Mouse (Mus musculus): Measurements from ENCODE around the gene Cep112. TPM values are rescaled to one million over a fixed set of nuclear protein-coding genes. Genes with fewer than 3 reads are reported as not detected.

Cep112 gene
- polyA plus RNA-seq, 1 experiment, result 0.07 TPM

DNA sequence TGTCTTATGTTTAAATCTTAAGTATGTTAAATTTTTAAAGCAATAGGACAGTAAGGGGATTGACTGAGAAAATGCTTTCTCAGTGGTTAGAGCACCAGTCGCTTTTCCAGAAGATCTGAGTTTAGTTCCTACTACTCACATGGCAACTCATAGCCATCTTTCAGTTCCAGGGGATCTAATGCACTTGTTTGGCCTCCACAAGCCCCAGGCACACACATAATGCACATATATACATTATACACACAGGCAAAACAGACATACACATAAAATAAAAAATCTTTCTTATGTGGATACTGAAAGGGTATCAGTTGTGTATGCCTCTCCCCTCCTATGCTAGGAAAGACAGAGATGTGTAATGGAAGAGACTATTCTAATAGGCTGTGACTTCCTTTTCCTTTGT, 426.8 kb downstream of the Cep112 start:
- Histone ChIP-seq H3K27ac (ENCODE audit: control insufficient read depth, insufficient read depth, low read length) (no peak overlapping the region), H3K36me3 (ENCODE audit: control insufficient read depth, insufficient read depth, low read length) (no peaks in the 10 kb centered on the region), H3K4me3 (ENCODE audit: control insufficient read depth, insufficient read depth, low read length) (no peak overlapping the region), H3K4me1 (replicated peaks; ENCODE audit: control insufficient read depth, insufficient read depth, low read length) (no peaks in the 10 kb centered on the region), H3K27me3 (ENCODE audit: control insufficient read depth, insufficient read depth, low read length) (no peaks in the 10 kb centered on the region)
- TF ChIP-seq POLR2A (IDR thresholded peaks at IDR 0.05; ENCODE audit: control insufficient read depth, extremely low read depth, insufficient read depth, low read length, poor library complexity), result no peak
- no peak for TF ChIP-seq CTCF (IDR thresholded peaks at IDR 0.05; ENCODE audit: borderline replicate concordance, control insufficient read depth, extremely low read depth, insufficient read depth, low read length, poor library complexity)
- WGBS, result 92% methylated on average over 1 of the region's 1 CpGs
- DNase-seq, result no peak

DNA sequence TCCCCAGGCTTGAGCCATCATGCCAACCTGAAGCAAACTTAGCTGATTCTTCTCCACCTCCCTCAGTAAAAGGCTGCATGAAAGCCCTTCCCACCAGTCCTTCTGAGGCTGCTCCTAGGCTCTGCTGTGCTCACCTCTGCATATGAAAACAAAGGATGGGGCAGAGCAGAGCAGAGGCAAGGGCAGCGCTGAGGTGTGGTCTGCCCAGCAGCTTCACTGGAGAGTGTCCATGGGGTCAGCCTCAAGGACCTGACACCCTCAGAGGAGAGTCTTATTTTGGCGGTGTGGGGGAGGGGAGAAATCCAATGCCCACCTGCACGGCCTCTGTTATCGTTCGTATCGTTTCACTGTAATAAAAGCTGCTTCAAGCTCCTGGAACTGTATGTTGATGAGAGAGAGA, 432.3 kb downstream of the Cep112 start:
- H3K4me1 ChIP-seq (replicated peaks; ENCODE audit: control insufficient read depth, insufficient read depth, low read length), result no peaks in the 10 kb centered on the region
- DNase-seq, result no peak

DNA sequence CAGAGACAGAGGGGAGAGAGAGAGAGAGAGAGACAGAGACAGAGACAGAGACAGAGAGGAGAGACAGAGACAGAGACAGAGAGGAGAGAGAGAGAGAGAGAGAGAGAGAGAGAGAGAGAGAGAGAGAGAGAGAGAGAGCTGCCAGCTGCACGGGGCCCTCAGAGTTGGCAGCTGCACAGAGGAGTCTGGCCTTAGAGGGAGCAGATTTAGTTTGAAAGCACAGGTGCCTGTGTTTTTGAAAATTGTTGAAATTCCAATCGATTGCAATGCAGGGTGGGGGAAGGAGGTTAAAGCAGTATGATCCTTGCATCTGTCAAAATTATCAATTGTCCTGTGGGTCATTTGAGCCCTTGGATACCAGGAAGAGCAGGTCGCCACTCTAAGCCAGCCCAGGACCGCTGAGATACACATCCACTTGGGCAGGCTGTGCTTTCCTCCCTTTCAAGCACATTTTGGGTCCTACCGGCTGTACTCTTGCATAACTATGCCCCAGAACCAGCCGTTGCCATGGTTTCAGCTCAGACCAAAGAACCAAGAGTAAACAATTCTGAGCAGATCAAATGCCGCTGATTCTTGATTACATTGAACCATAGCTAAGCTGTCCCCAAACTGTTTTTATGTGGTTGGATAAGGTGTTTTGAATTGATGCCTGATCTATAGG, 432.8 kb downstream of the Cep112 start:
- WGBS, result 83% methylated on average over 7 of the region's 7 CpGs
- Histone ChIP-seq H3K36me3 (ENCODE audit: control insufficient read depth, insufficient read depth, low read length) (no peaks in the 10 kb centered on the region), H3K4me1 (replicated peaks; ENCODE audit: control insufficient read depth, insufficient read depth, low read length) (no peaks in the 10 kb centered on the region), H3K27ac (ENCODE audit: control insufficient read depth, insufficient read depth, low read length) (no peak overlapping the region), H3K27me3 (ENCODE audit: control insufficient read depth, insufficient read depth, low read length) (no peaks in the 10 kb centered on the region), H3K4me3 (ENCODE audit: control insufficient read depth, insufficient read depth, low read length) (no peak overlapping the region)
- no peak for DNase-seq
- TF ChIP-seq POLR2A (IDR thresholded peaks at IDR 0.05; ENCODE audit: control insufficient read depth, extremely low read depth, insufficient read depth, low read length, poor library complexity) (no peak), CTCF (IDR thresholded peaks at IDR 0.05; ENCODE audit: borderline replicate concordance, control insufficient read depth, extremely low read depth, insufficient read depth, low read length, poor library complexity) (no peak)

More for the DNA sequence above, 432.3 kb downstream of the Cep112 start:
- H3K27me3 ChIP-seq (ENCODE audit: control insufficient read depth, insufficient read depth, low read length), result no peaks in the 10 kb centered on the region
- TF ChIP-seq CTCF (IDR thresholded peaks at IDR 0.05; ENCODE audit: borderline replicate concordance, control insufficient read depth, extremely low read depth, insufficient read depth, low read length, poor library complexity) (no peak), POLR2A (IDR thresholded peaks at IDR 0.05; ENCODE audit: control insufficient read depth, extremely low read depth, insufficient read depth, low read length, poor library complexity) (no peak)
- H3K36me3 ChIP-seq (ENCODE audit: control insufficient read depth, insufficient read depth, low read length), result no peaks in the 10 kb centered on the region
- WGBS, result 82% methylated on average over 6 of the region's 6 CpGs
- H3K4me3 ChIP-seq (ENCODE audit: control insufficient read depth, insufficient read depth, low read length), result no peak overlapping the region
- H3K27ac ChIP-seq (ENCODE audit: control insufficient read depth, insufficient read depth, low read length), result no peak overlapping the region

DNA sequence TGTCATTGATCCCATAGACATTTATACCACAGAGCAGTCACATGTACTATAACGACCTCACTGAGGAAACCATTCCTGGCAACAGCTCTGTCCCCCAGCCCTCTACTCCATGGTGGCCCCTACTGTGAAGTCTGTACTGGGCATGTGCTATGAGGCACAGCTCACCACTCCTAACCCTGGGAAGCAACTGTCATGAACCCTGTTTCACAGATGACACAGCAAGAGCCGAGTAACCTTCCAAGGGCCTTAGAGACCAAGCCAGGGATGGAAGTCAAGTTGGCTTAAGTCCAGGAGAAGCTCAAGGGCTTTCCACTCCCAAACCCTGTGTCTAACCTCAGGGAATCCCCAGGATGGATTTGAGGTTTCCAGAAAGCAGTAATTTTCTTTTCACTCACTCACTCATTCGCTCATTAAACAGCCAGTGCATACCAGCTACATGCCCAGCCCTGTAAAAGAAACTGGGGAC, 433.4 kb downstream of the Cep112 start:
- Histone ChIP-seq H3K27ac (ENCODE audit: control insufficient read depth, insufficient read depth, low read length) (no peak overlapping the region), H3K27me3 (ENCODE audit: control insufficient read depth, insufficient read depth, low read length) (no peaks in the 10 kb centered on the region; the same call in 1 of the 2 replicates), H3K36me3 (ENCODE audit: control insufficient read depth, insufficient read depth, low read length) (no peaks in the 10 kb centered on the region), H3K4me3 (ENCODE audit: control insufficient read depth, insufficient read depth, low read length) (no peak overlapping the region), H3K4me1 (replicated peaks; ENCODE audit: control insufficient read depth, insufficient read depth, low read length) (no peaks in the 10 kb centered on the region)
- WGBS, result 82% methylated on average over 3 of the region's 3 CpGs
- DNase-seq, result no peak
- TF ChIP-seq POLR2A (IDR thresholded peaks at IDR 0.05; ENCODE audit: control insufficient read depth, extremely low read depth, insufficient read depth, low read length, poor library complexity) (no peak), CTCF (IDR thresholded peaks at IDR 0.05; ENCODE audit: borderline replicate concordance, control insufficient read depth, extremely low read depth, insufficient read depth, low read length, poor library complexity) (no peak)

DNA sequence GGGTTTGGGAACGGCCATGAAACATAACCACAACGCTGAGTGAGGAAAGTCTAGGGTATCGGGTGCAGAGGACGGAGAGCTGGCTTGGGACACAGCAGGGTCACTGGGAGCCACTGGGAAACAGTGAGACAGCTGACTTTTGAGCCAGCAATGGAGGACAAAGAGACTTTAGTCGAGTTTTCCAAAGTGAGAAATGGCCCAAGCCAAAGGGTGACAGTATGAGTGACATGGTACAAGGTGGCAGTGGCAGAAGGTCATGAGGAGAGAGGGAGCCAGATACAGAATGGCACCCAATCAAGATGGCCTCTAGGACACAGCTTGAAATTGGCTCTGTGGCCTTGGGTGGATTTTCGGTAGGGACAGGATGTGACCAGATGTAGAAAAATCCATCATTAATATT, 433.9 kb downstream of the Cep112 start:
- H3K4me3 ChIP-seq (ENCODE audit: control insufficient read depth, insufficient read depth, low read length), result no peak overlapping the region
- no peaks in the 10 kb centered on the region; the same call in 1 of the 2 replicates for H3K27me3 ChIP-seq (ENCODE audit: control insufficient read depth, insufficient read depth, low read length)
- TF ChIP-seq CTCF (IDR thresholded peaks at IDR 0.05; ENCODE audit: borderline replicate concordance, control insufficient read depth, extremely low read depth, insufficient read depth, low read length, poor library complexity) (no peak), POLR2A (IDR thresholded peaks at IDR 0.05; ENCODE audit: control insufficient read depth, extremely low read depth, insufficient read depth, low read length, poor library complexity) (no peak)
- H3K36me3 ChIP-seq (ENCODE audit: control insufficient read depth, insufficient read depth, low read length), result no peaks in the 10 kb centered on the region
- H3K4me1 ChIP-seq (replicated peaks; ENCODE audit: control insufficient read depth, insufficient read depth, low read length), result no peaks in the 10 kb centered on the region
- 91% methylated on average over 6 of the region's 6 CpGs for WGBS
- H3K27ac ChIP-seq (ENCODE audit: control insufficient read depth, insufficient read depth, low read length), result no peak overlapping the region
- no peak for DNase-seq

DNA sequence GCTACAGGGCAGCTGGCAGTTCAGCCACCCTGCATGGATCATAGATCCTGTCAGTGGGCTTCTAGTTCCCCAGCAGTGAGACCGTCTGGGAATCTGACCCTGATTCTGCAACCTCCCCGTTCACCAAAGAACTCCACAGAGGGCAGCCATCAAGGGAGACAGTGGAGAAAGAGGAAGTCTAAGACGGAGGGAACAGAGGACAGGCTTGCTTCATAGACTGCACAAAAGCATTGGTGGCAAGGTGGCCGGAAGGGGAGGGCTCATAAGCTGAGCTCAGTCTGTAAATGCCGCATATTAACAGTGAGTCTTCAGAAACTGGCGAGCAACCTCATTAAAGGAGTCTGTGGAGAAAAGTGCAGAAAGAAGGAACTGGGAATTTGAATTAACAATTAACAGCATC, 437.4 kb downstream of the Cep112 start:
- Histone ChIP-seq H3K4me3 (ENCODE audit: control insufficient read depth, insufficient read depth, low read length) (no peak overlapping the region), H3K27me3 (ENCODE audit: control insufficient read depth, insufficient read depth, low read length) (no peaks in the 10 kb centered on the region; the same call in 1 of the 2 replicates), H3K36me3 (ENCODE audit: control insufficient read depth, insufficient read depth, low read length) (no peaks in the 10 kb centered on the region), H3K27ac (ENCODE audit: control insufficient read depth, insufficient read depth, low read length) (no peak overlapping the region), H3K4me1 (replicated peaks; ENCODE audit: control insufficient read depth, insufficient read depth, low read length) (no peaks in the 10 kb centered on the region)
- TF ChIP-seq CTCF (IDR thresholded peaks at IDR 0.05; ENCODE audit: borderline replicate concordance, control insufficient read depth, extremely low read depth, insufficient read depth, low read length, poor library complexity) (no peak), POLR2A (IDR thresholded peaks at IDR 0.05; ENCODE audit: control insufficient read depth, extremely low read depth, insufficient read depth, low read length, poor library complexity) (no peak)
- no peak for DNase-seq
- 80% methylated on average over 6 of the region's 6 CpGs for WGBS
